Mouse (Mus musculus): ENCODE results near the gene Elf1. TPM values are rescaled to one million over a fixed set of nuclear protein-coding genes. Genes with fewer than 3 reads are reported as not detected.

Gene Elf1
- polyA plus RNA-seq, 1 experiment from 2014 or later, result 21.0 TPM

GRCm38 (mm10) chr14:79586499-79587138 is 105.6 kb downstream of the Elf1 start:
- peak overlapping the region; percentile 76 for H3K9ac ChIP-seq (replicated peaks; ENCODE audit: low read depth)
- H3K4me3 ChIP-seq (ENCODE audit: low read depth, low read length), result peak overlapping the region; percentile 64
- peak overlapping the region; percentile 74 for H3K4me2 ChIP-seq (replicated peaks; ENCODE audit: low read depth, low read length)
- peak overlapping the region; percentile 99 for H3K27ac ChIP-seq (ENCODE audit: low read length)
- no peaks in the 10 kb centered on the region for H3K36me3 ChIP-seq (ENCODE audit: insufficient read depth, low read length)
- TF ChIP-seq CTCF (IDR thresholded peaks at IDR 0.05) (no peak), EP300 (IDR thresholded peaks at IDR 0.05) (peak; percentile 43; the same call in 1 of the 2 replicates)
- ATAC-seq (no peak), DNase-seq (ENCODE audit: low spot score) (no peak)
- H3K4me1 ChIP-seq (ENCODE audit: insufficient read depth, low read depth, low read length), result peaks cover 4% of the 10 kb centered on the region; the same call in 1 of the 2 replicates
- WGBS, result 29% methylated on average over 16 of the region's 16 CpGs
- H3K27me3 ChIP-seq (replicated peaks; ENCODE audit: insufficient read depth, low read length), result no peaks in the 10 kb centered on the region
- H3K9me3 ChIP-seq (ENCODE audit: low read length), result no peaks in the 10 kb centered on the region

DNA sequence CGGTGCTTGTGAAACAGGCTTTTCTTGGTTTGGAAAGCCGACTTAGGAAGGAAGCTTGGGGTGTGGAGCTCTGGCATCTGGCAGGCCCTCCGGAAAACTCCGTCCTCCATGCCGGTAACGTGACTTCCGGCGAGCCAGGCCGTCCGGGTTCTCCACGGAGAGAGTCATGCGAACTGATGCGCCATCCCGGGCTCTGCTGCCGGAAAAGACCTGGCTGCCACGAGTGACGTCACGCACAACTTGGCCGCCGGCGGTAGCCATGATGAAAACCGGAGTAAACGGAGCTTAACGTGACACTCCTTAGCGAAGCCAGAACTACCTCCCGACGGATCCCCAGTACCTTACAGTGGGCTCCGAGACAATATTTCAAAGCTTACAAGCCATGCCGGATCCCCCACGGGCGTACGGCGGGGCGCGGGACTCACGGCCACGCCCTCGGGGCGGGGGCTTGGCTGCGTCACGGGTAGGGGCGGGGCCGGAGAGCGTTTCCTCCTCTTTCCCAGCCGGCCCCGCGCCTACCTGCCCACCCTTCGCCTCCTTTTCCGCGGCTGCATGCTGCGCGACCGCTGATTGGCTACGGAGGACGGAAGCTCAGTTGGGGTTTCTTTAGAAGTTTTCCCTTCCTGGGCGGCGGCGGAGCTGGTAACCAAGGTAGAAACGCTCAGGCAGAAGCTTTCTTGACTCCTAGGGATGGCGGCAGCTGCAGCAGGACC is 106.3 kb downstream of the Elf1 start, which contains the start of gene Sugt1:
Sugt1 (plus strand) TSS at position 553 of the 713 bp plus-strand sequence.
- TF ChIP-seq EP300 (IDR thresholded peaks at IDR 0.05) (no peak), CTCF (IDR thresholded peaks at IDR 0.05) (no peak)

DNA sequence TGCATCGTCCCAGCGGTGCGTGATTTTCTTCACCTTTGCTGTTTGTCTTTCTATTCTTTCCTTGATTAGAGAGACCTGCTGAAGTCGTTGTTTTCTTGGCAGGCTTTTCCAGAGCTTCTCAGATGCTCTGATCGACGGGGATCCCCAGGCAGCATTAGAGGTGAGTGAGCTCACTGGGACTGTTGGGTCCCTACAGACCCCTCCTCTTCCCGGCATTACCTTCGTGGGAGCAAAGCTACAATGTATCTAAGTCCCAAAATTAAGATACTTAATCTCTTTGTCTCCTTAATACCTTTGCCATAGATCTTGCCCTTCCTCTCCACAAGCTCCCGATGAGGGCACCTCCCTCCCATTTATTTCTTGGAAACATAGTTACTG is 106.8 kb downstream of the Elf1 start:
- Histone ChIP-seq H3K9ac (replicated peaks; ENCODE audit: low read depth) (peak overlapping the region; percentile 76), H3K4me1 (ENCODE audit: insufficient read depth, low read depth, low read length) (peaks cover 4% of the 10 kb centered on the region; the same call in 1 of the 2 replicates), H3K9me3 (ENCODE audit: low read length) (no peaks in the 10 kb centered on the region), H3K4me2 (replicated peaks; ENCODE audit: low read depth, low read length) (peak overlapping the region; percentile 74), H3K27ac (ENCODE audit: low read length) (peak overlapping the region; percentile 99), H3K27me3 (replicated peaks; ENCODE audit: insufficient read depth, low read length) (no peaks in the 10 kb centered on the region), H3K4me3 (ENCODE audit: low read depth, low read length) (peak overlapping the region; percentile 64), H3K36me3 (ENCODE audit: insufficient read depth, low read length) (no peaks in the 10 kb centered on the region)
- DNase-seq (ENCODE audit: low spot score) (no peak), ATAC-seq (no peak)
- 0 out of 2 replicates have a peak, but pooled peaks have one; percentile 10 for TF ChIP-seq EP300 (IDR thresholded peaks at IDR 0.05)
- TF ChIP-seq CTCF (IDR thresholded peaks at IDR 0.05), result no peak
- 1% methylated on average over 9 of the region's 9 CpGs for whole genome bisulfite sequencing

More for the DNA sequence above, 106.3 kb downstream of the Elf1 start, which contains the start of gene Sugt1:
- Histone ChIP-seq H3K4me1 (ENCODE audit: insufficient read depth, low read depth, low read length) (peaks cover 4% of the 10 kb centered on the region; the same call in 1 of the 2 replicates), H3K4me2 (replicated peaks; ENCODE audit: low read depth, low read length) (peak within 1 kb of the TSS; percentile 74), H3K9me3 (ENCODE audit: low read length) (no peaks in the 10 kb centered on the region), H3K36me3 (ENCODE audit: insufficient read depth, low read length) (no peaks in the 10 kb centered on the region), H3K4me3 (ENCODE audit: low read depth, low read length) (peak within 1 kb of the TSS; percentile 64), H3K27ac (ENCODE audit: low read length) (peak within 1 kb of the TSS; percentile 99), H3K9ac (replicated peaks; ENCODE audit: low read depth) (peak within 1 kb of the TSS; percentile 76), H3K27me3 (replicated peaks; ENCODE audit: insufficient read depth, low read length) (no peaks in the 10 kb centered on the region)
- under 1% methylated on average over 58 of the region's 60 CpGs for WGBS
- peak; percentile 99 for ATAC-seq
- peak; percentile 99 for DNase-seq (ENCODE audit: low spot score)

DNA sequence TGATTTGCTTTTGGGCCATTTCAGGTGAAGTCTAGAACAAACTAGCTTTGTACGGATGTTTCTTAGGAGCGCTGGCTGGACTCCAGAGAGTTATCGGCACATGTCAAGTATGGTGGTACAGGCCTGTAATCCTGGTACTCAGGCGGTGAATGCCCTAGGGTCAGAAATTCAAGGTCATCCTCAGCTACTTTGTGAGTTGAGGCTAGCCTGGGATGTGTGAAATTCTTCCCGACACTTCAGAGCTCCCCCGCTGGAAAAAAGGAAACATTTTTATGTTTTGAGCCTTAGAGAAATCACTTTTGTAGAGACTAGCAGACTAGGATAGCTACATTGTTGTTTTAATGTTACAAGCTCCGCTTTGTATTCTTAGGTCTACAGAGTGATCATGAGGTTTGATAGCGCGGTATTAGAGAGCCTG is 107.5 kb downstream of the Elf1 start:
- H3K4me3 ChIP-seq (ENCODE audit: low read depth, low read length), result peak overlapping the region; percentile 64; the same call in 1 of the 2 replicates
- H3K27ac ChIP-seq (ENCODE audit: low read length), result no peak overlapping the region
- no peak overlapping the region for H3K9ac ChIP-seq (replicated peaks; ENCODE audit: low read depth)
- WGBS, result 76% methylated on average over 9 of the region's 9 CpGs
- no peaks in the 10 kb centered on the region for H3K27me3 ChIP-seq (replicated peaks; ENCODE audit: insufficient read depth, low read length)
- H3K4me2 ChIP-seq (replicated peaks; ENCODE audit: low read depth, low read length), result peak overlapping the region; percentile 74
- H3K9me3 ChIP-seq (ENCODE audit: low read length), result no peaks in the 10 kb centered on the region
- no peaks in the 10 kb centered on the region for H3K36me3 ChIP-seq (ENCODE audit: insufficient read depth, low read length)
- H3K4me1 ChIP-seq (ENCODE audit: insufficient read depth, low read depth, low read length), result peaks cover 4% of the 10 kb centered on the region; the same call in 1 of the 2 replicates
- ATAC-seq (no peak), DNase-seq (ENCODE audit: low spot score) (no peak)
- no peak for TF ChIP-seq EP300 (IDR thresholded peaks at IDR 0.05)
- no peak for TF ChIP-seq CTCF (IDR thresholded peaks at IDR 0.05)

- no peak for DNase-seq (ENCODE audit: low spot score)
- Histone ChIP-seq H3K9me3 (ENCODE audit: low read length) (no peaks in the 10 kb centered on the region), H3K9ac (replicated peaks; ENCODE audit: low read depth) (no peak overlapping the region), H3K36me3 (ENCODE audit: insufficient read depth, low read length) (no peaks in the 10 kb centered on the region), H3K27ac (ENCODE audit: low read length) (no peak overlapping the region), H3K27me3 (replicated peaks; ENCODE audit: insufficient read depth, low read length) (no peaks in the 10 kb centered on the region), H3K4me2 (replicated peaks; ENCODE audit: low read depth, low read length) (no peak overlapping the region), H3K4me1 (ENCODE audit: insufficient read depth, low read depth, low read length) (peaks cover 4% of the 10 kb centered on the region; the same call in 1 of the 2 replicates), H3K4me3 (ENCODE audit: low read depth, low read length) (no peak overlapping the region)
- ATAC-seq, result no peak
- no peak for TF ChIP-seq CTCF (IDR thresholded peaks at IDR 0.05)
- TF ChIP-seq EP300 (IDR thresholded peaks at IDR 0.05), result no peak
- 88% methylated on average over 6 of the region's 6 CpGs for WGBS
These were observed 108.4 kb downstream of the Elf1 start for GRCm38 (mm10) chr14:79589401-79589800.

GRCm38 (mm10) chr14:79590916-79591315 is 109.9 kb downstream of the Elf1 start:
- WGBS, result 92% methylated on average over 8 of the region's 8 CpGs
- TF ChIP-seq EP300 (IDR thresholded peaks at IDR 0.05) (no peak), CTCF (IDR thresholded peaks at IDR 0.05) (no peak)
- DNase-seq (ENCODE audit: low spot score) (no peak), ATAC-seq (no peak)
- peaks cover 4% of the 10 kb centered on the region; the same call in 1 of the 2 replicates for H3K4me1 ChIP-seq (ENCODE audit: insufficient read depth, low read depth, low read length)
- H3K36me3 ChIP-seq (ENCODE audit: insufficient read depth, low read length), result 0 out of 2 replicates have a peak, but pooled peaks cover 5% of the 10 kb centered on the region
- H3K4me2 ChIP-seq (replicated peaks; ENCODE audit: low read depth, low read length), result no peak overlapping the region
- no peaks in the 10 kb centered on the region for H3K9me3 ChIP-seq (ENCODE audit: low read length)
- H3K27me3 ChIP-seq (replicated peaks; ENCODE audit: insufficient read depth, low read length), result no peaks in the 10 kb centered on the region
- H3K27ac ChIP-seq (ENCODE audit: low read length), result no peak overlapping the region
- no peak overlapping the region for H3K4me3 ChIP-seq (ENCODE audit: low read depth, low read length)
- H3K9ac ChIP-seq (replicated peaks; ENCODE audit: low read depth), result no peak overlapping the region

All from lung, postnatal 0 days (tissue).